Mouse (Mus musculus) lung, postnatal 0 days (tissue): ENCODE results near the gene Olfr205. TPM values are rescaled to one million over a fixed set of nuclear protein-coding genes. Genes with fewer than 3 reads are reported as not detected.

Experiments
- ATAC-seq: fragments of 200-750 bp; cut with Nextera tagmentation; 2 replicates; pipeline ENCODE4 v1.8.0; 2017; ENCODE audit warnings: moderate library complexity
- DNase-seq: peaks from one replicate; pipeline ENCODE4 v3.0.0-alpha.2; 2016; ENCODE audit warnings: low spot score
- H3K27ac ChIP-seq: fragments of 300-500 bp; sonication (generic); 2 replicates; pipeline ENCODE4 v1.5.1; 2014; ENCODE audit warnings: antibody characterized with exemption, mild to moderate bottlenecking, low read length, mixed read lengths
- H3K27me3 ChIP-seq: fragments of 300-500 bp; sonication (generic); replicated peaks from 2 replicates; pipeline ENCODE4 v1.6.1; 2014; ENCODE audit warnings: low read length, mixed read lengths; ENCODE audit not compliant: insufficient read depth
- H3K36me3 ChIP-seq: fragments of 300-500 bp; sonication (generic); 2 replicates; pipeline ENCODE4 v1.6.1; 2014; ENCODE audit warnings: low read length, mixed read lengths; ENCODE audit not compliant: insufficient read depth
- H3K4me1 ChIP-seq: fragments of 300-500 bp; sonication (generic); 2 replicates; pipeline ENCODE4 v1.6.1; 2014; ENCODE audit warnings: antibody characterized with exemption, low read depth, low read length, mixed read lengths; ENCODE audit not compliant: insufficient read depth
- H3K4me2 ChIP-seq: fragments of 300-500 bp; sonication (generic); replicated peaks from 2 replicates; pipeline ENCODE4 v1.6.1; 2014; ENCODE audit warnings: low read depth, mild to moderate bottlenecking, low read length, moderate library complexity, mixed read lengths
- H3K4me3 ChIP-seq: fragments of 300-500 bp; sonication (generic); 2 replicates; pipeline ENCODE4 v1.5.1; 2014; ENCODE audit warnings: low read depth, low read length
- H3K9ac ChIP-seq: fragments of 300-500 bp; sonication (generic); replicated peaks from 2 replicates; pipeline ENCODE4 v1.6.1; 2014; ENCODE audit warnings: low read depth, mild to moderate bottlenecking
- H3K9me3 ChIP-seq: fragments of 300-500 bp; sonication (generic); 2 replicates; pipeline ENCODE4 v1.6.1; 2016; ENCODE audit warnings: low read length, mixed read lengths
- CTCF ChIP-seq: IDR thresholded peaks from 2 replicates; pipeline ENCODE4 v1.5.1; 2016; ENCODE audit warnings: antibody characterized with exemption, mild to moderate bottlenecking
- EP300 ChIP-seq: IDR thresholded peaks from 2 replicates; pipeline ENCODE4 v1.6.1; 2016; ENCODE audit warnings: antibody characterized with exemption, mild to moderate bottlenecking, control low read depth
- WGBS: fragments of 180-500 bp; shearing (Covaris S2); extraction: QIAGEN DNeasy Blood & Tissue Kit; methylation state at CpG from one replicate; pipeline ENCODE4 v1.1.7; 2014; 5-methylcytosine and 5-hydroxymethylcytosine counted together
- polyA plus RNA-seq: library from polyadenylated mRNA; unstranded; fragments of >200 nt; fragmentation: Nextera tagmentation; extraction: Ambion mirVana; gene quantifications from 2 replicates; pipeline ENCODE4 v1.2.1, GENCODE M21; 2015

The Olfr205 gene
- polyA plus RNA-seq, 1 experiment from 2014 or later = not detected

DNA sequence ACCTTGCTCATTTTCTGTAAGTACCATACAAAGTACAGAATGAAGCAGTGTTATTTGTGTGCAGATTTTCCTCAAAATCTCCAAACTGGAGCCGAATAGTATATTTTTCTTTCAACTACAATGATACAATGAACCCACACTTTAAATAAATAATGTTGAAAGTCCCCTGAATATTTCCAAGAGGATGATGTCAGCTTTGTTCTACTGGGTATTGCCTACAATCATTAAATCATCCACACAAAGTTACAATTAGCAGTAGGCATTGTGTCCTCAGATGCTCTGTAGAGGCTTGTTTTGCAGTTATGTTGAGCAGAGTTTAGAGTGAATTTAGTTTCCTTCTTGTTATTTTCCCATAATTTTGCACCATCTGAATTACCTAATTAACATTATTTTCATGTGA lies 44.2 kb downstream of the Olfr205 start, which contains the start of gene Olfr202:
Olfr202 (minus strand) TSS at position 101 of the 400 bp plus-strand sequence.
- Histone ChIP-seq H3K4me3 (no peak within 1 kb of the TSS), H3K36me3 (no peaks in the 10 kb centered on the region), H3K4me1 (no peaks in the 10 kb centered on the region), H3K9ac (no peak within 1 kb of the TSS), H3K4me2 (no peak within 1 kb of the TSS), H3K9me3 (no peaks in the 10 kb centered on the region), H3K27ac (no peak within 1 kb of the TSS), H3K27me3 (no peaks in the 10 kb centered on the region)
- TF ChIP-seq EP300 = no peak
- no peak for TF ChIP-seq CTCF
- ATAC-seq (no peak), DNase-seq (no peak)
- WGBS = 66% methylated on average over 1 of the region's 1 CpGs

DNA sequence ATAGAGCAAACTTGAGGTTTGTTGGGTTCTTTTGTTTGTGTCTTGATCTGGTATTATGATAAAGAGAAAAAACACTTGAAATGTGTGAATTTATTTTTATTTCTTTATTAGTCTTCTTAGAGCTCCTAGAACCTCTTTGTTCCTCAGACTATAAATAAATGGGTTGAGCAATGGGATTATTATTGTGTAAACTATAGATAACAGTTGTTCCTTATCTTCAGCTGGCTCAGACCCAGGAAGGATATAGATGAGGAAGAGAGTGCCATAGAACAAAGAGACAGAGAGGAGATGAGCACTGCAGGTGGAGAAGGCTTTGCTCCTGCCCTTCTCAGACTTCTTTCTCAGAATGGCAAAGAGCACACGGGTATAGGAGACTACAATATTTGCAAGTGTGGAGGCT lies 47.5 kb downstream of the Olfr205 start:
- H3K4me1 ChIP-seq = no peaks in the 10 kb centered on the region
- 36% methylated on average over 1 of the region's 1 CpGs for WGBS
- DNase-seq (no peak), ATAC-seq (no peak)
- no peak for TF ChIP-seq EP300
- no peak for TF ChIP-seq CTCF
- no peaks in the 10 kb centered on the region for H3K9me3 ChIP-seq
- no peak overlapping the region for H3K9ac ChIP-seq
- H3K27ac ChIP-seq = no peak overlapping the region
- H3K4me2 ChIP-seq = no peak overlapping the region
- no peak overlapping the region for H3K4me3 ChIP-seq
- H3K27me3 ChIP-seq = no peaks in the 10 kb centered on the region
- no peaks in the 10 kb centered on the region for H3K36me3 ChIP-seq

DNA sequence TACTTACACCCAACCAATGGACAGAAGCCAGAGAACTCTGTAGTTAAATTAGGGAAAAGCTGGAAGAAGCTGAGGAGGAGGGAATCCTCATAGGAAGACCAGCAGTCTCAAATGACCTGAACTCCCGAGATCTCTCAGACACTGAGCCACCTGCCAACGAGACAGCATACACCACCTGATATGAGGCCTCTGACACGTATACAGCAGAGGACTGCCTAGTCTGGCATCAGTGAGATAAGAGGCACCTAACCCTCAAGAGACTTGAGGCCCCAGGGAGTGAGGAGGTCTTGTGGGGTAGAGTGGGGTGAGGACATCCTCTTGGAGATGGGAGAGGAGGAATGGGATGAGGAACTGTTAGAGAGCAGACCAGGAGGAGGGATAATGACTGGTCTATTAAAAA lies 50.4 kb downstream of the Olfr205 start:
- H3K27ac ChIP-seq = no peak overlapping the region
- H3K9ac ChIP-seq = no peak overlapping the region
- no peaks in the 10 kb centered on the region for H3K27me3 ChIP-seq
- no peaks in the 10 kb centered on the region for H3K9me3 ChIP-seq
- 58% methylated on average over 3 of the region's 3 CpGs for whole genome bisulfite sequencing
- H3K4me1 ChIP-seq = no peaks in the 10 kb centered on the region
- ATAC-seq (no peak), DNase-seq (no peak)
- H3K4me3 ChIP-seq = no peak overlapping the region
- no peaks in the 10 kb centered on the region for H3K36me3 ChIP-seq
- TF ChIP-seq CTCF = no peak
- no peak for TF ChIP-seq EP300
- H3K4me2 ChIP-seq = no peak overlapping the region

Other genes with a start within 250 kb of the Olfr205 start
- not detected in 2 replicates for gene Olfr191, start 241.3 kb downstream of the Olfr205 start, polyA plus RNA-seq
- not detected in 2 replicates for gene Olfr193, start 219.3 kb downstream of the Olfr205 start, polyA plus RNA-seq
- not detected in 2 replicates for gene Olfr194, start 210.1 kb downstream of the Olfr205 start, polyA plus RNA-seq
- gene Olfr195, start 184.1 kb downstream of the Olfr205 start, polyA plus RNA-seq = not detected in 2 replicates
- not detected in 2 replicates for gene Olfr196, start 160.7 kb downstream of the Olfr205 start, polyA plus RNA-seq
- gene Olfr198, start 127.6 kb downstream of the Olfr205 start, polyA plus RNA-seq = not detected in 2 replicates
- not detected in 2 replicates for gene Olfr199, start 111.4 kb downstream of the Olfr205 start, polyA plus RNA-seq
- not detected in 2 replicates for gene Olfr201, start 58.5 kb downstream of the Olfr205 start, polyA plus RNA-seq
- gene Olfr202, start 44.3 kb downstream of the Olfr205 start, polyA plus RNA-seq = not detected in 2 replicates
- gene Olfr203, start 32.3 kb downstream of the Olfr205 start, polyA plus RNA-seq = not detected in 2 replicates
- not detected in 2 replicates for gene Olfr204, start 12.9 kb downstream of the Olfr205 start, polyA plus RNA-seq
- not detected in 2 replicates for gene Olfr206, start 18.1 kb upstream of the Olfr205 start, polyA plus RNA-seq
- gene Olfr209, start 32.9 kb upstream of the Olfr205 start, polyA plus RNA-seq = not detected in 2 replicates
- not detected in 2 replicates for gene Gabrr3, start 76.2 kb upstream of the Olfr205 start, polyA plus RNA-seq
- gene Riox2, start 140.6 kb upstream of the Olfr205 start, polyA plus RNA-seq = 11.0 and 13.0 TPM in 2 replicates